Mouse (Mus musculus) kidney, postnatal 0 days (tissue): ENCODE data around the gene Arhgap31. TPM values are rescaled to one million over a fixed set of nuclear protein-coding genes. Genes with fewer than 3 reads are reported as not detected.

Source experiments
- ATAC-seq: fragments of 200-750 bp; cut with Nextera tagmentation; replicated peaks from 2 replicates; pipeline ENCODE4 v1.8.0; 2017; ENCODE audit warnings: low read depth, moderate number of reproducible peaks, moderate TSS enrichment, moderate library complexity; ENCODE audit not compliant: low FRiP score
- DNase-seq: peaks from one replicate; pipeline ENCODE4 v3.0.0-alpha.2; 2016; ENCODE audit warnings: low spot score
- H3K27ac ChIP-seq: fragments of 300-500 bp; sonication (generic); 2 replicates; pipeline ENCODE4 v1.5.1; 2014; ENCODE audit warnings: mild to moderate bottlenecking
- H3K27me3 ChIP-seq: fragments of 300-500 bp; sonication (generic); 2 replicates; pipeline ENCODE4 v1.6.1; 2014; ENCODE audit warnings: low read length, mixed read lengths; ENCODE audit not compliant: insufficient read depth
- H3K36me3 ChIP-seq: fragments of 300-500 bp; sonication (generic); 2 replicates; pipeline ENCODE4 v1.6.1; 2014; ENCODE audit warnings: low read length, mixed read lengths; ENCODE audit not compliant: insufficient read depth
- H3K4me1 ChIP-seq: fragments of 300-500 bp; sonication (generic); replicated peaks from 2 replicates; pipeline ENCODE4 v1.6.1; 2014; ENCODE audit warnings: antibody characterized with exemption, low read length, mixed read lengths; ENCODE audit not compliant: insufficient read depth
- H3K4me2 ChIP-seq: fragments of 300-500 bp; sonication (generic); 2 replicates; pipeline ENCODE4 v1.6.1; 2014; ENCODE audit warnings: mild to moderate bottlenecking, low read length, moderate library complexity, mixed read lengths
- H3K4me3 ChIP-seq: fragments of 300-500 bp; sonication (generic); replicated peaks from 2 replicates; pipeline ENCODE4 v1.5.1; 2014; ENCODE audit warnings: low read depth, low read length
- H3K9ac ChIP-seq: fragments of 300-500 bp; sonication (generic); 2 replicates; pipeline ENCODE4 v1.6.1; 2014; ENCODE audit warnings: low read depth, low read length
- H3K9me3 ChIP-seq: fragments of 300-500 bp; sonication (generic); replicated peaks from 2 replicates; pipeline ENCODE4 v1.6.1; 2016; ENCODE audit warnings: low read length, inconsistent platforms, mixed read lengths
- CTCF ChIP-seq: IDR thresholded peaks from 2 replicates; pipeline ENCODE4 v1.5.1; 2016; ENCODE audit warnings: antibody characterized with exemption, low read depth, mild to moderate bottlenecking, moderate library complexity
- WGBS: fragments of 180-500 bp; shearing (Covaris S2); extraction: QIAGEN DNeasy Blood & Tissue Kit; methylation state at CpG from one replicate; pipeline ENCODE4 v1.1.7; 2014; 5-methylcytosine and 5-hydroxymethylcytosine counted together
- polyA plus RNA-seq: library from polyadenylated mRNA; unstranded; fragments of >200 nt; fragmentation: Nextera tagmentation; extraction: Ambion mirVana; gene quantifications from 2 replicates; pipeline ENCODE4 v1.2.1, GENCODE M21; 2015

Gene Arhgap31
- polyA plus RNA-seq, 1 experiment from 2014 or later: 5.4 TPM

DNA sequence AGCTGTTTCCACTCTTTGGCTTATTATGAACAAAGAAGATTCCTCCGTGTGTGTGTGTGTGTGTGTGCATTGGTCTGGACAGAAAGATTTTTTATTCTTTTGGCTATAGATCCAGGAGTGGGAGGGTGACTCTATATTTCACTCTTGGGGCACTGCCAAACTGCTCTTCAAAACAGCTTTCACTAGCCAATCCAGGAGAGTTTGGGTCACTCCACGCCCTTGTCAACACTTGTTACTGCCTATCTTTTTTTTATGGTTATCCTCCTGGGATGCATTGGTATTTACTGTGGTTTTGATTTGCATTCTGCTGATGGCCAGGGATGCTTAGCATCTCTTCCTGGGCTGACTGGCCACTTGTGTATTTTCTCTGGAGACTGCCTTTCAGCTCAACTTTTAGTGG lies 68.6 kb downstream of the Arhgap31 start:
- 60% methylated on average over 2 of the region's 2 CpGs for WGBS
- Histone ChIP-seq H3K9ac (no peak overlapping the region), H3K9me3 (no peaks in the 10 kb centered on the region), H3K4me1 (peaks cover 4% of the 10 kb centered on the region; the same call in 1 of the 2 replicates), H3K4me3 (no peak overlapping the region), H3K4me2 (no peak overlapping the region), H3K36me3 (no peaks in the 10 kb centered on the region), H3K27me3 (no peaks in the 10 kb centered on the region), H3K27ac (no peak overlapping the region)
- TF ChIP-seq CTCF: no peak
- no peak for DNase-seq
- ATAC-seq: no peak

DNA sequence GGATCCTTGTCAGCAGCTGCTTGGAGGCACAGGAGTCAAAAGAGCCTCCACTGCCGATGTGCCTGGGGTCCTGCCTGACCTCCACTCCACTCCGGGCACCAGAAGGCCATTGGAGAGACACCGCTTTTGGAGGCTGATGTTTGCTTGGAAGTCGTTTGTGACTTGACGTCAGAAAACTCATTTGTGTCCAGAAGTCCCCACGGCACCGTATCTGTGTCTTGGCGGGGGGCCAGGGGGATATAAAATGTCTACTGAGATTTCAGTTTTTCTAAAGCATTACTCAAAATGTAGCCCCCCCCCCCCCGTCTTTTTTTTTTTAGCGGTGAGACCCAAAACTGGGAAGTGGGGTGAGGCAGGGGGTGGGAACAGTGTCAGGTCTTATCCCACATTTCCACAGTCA lies 76.0 kb downstream of the Arhgap31 start:
- whole genome bisulfite sequencing: 52% methylated on average over 10 of the region's 10 CpGs
- Histone ChIP-seq H3K36me3 (no peaks in the 10 kb centered on the region), H3K9me3 (no peaks in the 10 kb centered on the region), H3K9ac (no peak overlapping the region), H3K27ac (no peak overlapping the region), H3K27me3 (no peaks in the 10 kb centered on the region), H3K4me1 (no peaks in the 10 kb centered on the region), H3K4me3 (no peak overlapping the region), H3K4me2 (no peak overlapping the region)
- DNase-seq (no peak), ATAC-seq (no peak)
- TF ChIP-seq CTCF: no peak

DNA sequence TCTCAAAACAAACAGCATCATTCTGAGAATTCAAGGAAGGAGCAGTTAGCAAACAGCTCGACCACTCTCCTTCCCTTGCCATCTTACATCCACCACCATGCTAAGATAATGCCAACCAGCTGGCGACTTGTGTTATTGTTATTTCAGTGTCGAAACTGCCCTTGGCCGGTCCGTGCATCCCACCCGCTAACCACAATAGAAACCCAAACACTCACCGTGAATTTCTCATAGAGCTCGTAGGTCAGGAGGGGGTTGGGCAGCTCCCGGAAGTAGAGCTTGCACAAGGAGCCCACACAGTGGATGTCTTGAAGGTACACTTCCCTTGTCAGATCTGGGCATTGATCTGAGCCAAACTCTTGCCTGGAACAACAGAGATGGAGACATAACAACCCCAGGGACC lies 76.4 kb downstream of the Arhgap31 start:
- Histone ChIP-seq H3K27me3 (no peaks in the 10 kb centered on the region), H3K9ac (no peak overlapping the region), H3K36me3 (no peaks in the 10 kb centered on the region), H3K9me3 (no peaks in the 10 kb centered on the region), H3K4me1 (no peaks in the 10 kb centered on the region), H3K4me3 (no peak overlapping the region), H3K4me2 (no peak overlapping the region), H3K27ac (no peak overlapping the region)
- 55% methylated on average over 9 of the region's 9 CpGs for WGBS
- ATAC-seq: no peak
- TF ChIP-seq CTCF: no peak
- DNase-seq: no peak

DNA sequence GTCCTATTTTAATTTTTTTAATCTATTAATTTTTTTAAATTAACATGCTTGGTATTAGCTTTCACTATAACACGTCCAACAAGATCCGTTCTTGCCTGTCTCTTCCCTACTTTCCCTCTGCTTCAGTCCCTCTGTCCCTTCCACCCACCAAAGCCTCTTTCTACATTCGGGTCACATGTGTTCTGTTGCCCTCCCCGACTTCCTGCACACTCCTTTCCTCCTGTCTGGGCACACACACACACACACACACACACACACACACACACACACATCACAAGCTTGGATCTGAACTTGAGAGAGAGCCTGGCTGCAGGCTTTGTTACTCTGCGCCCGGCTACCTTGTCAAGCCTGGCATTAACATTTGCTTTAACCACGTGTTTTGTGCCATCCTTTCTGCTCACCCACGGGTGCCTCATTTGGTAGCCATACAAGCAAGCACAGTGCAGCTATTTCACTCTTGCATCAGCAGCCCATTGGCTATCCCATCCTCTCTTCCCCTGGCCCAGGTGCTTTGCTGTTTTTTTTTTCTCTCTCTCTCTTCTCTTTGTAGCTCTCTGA lies 77.2 kb downstream of the Arhgap31 start:
- no peaks in the 10 kb centered on the region for H3K27me3 ChIP-seq
- DNase-seq (no peak), ATAC-seq (no peak)
- no peak overlapping the region for H3K27ac ChIP-seq
- 79% methylated on average over 8 of the region's 8 CpGs for WGBS
- no peak for TF ChIP-seq CTCF
- no peak overlapping the region for H3K4me2 ChIP-seq
- H3K4me3 ChIP-seq: no peak overlapping the region
- no peak overlapping the region for H3K9ac ChIP-seq
- no peaks in the 10 kb centered on the region for H3K4me1 ChIP-seq
- no peaks in the 10 kb centered on the region for H3K36me3 ChIP-seq
- H3K9me3 ChIP-seq: no peaks in the 10 kb centered on the region

DNA sequence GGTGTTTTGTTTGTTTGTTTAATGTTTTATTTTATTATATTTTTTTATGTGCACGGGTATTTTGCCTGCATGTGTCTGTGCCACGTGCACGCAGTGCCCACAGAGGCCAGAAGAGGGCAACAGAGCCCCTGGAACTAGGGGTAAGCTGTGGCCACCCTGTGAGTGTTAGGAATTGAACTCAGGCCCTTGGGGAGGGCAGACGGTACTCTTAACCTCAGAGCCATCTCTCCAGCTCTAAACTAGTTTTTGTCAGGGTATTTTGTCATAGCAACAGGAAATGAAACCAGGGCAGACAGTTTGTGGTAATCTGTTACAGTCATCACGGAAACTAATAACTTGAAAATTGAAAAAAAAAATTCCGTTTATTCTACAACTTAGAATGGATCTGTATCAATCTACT lies 80.9 kb downstream of the Arhgap31 start:
- ATAC-seq (no peak), DNase-seq (peak; percentile 32)
- no peak overlapping the region for H3K27ac ChIP-seq
- H3K4me1 ChIP-seq: no peaks in the 10 kb centered on the region
- no peak overlapping the region for H3K9ac ChIP-seq
- no peak overlapping the region for H3K4me2 ChIP-seq
- peak; percentile 74 for TF ChIP-seq CTCF
- no peaks in the 10 kb centered on the region for H3K9me3 ChIP-seq
- H3K27me3 ChIP-seq: no peaks in the 10 kb centered on the region
- no peak overlapping the region for H3K4me3 ChIP-seq
- 71% methylated on average over 6 of the region's 6 CpGs for WGBS
- no peaks in the 10 kb centered on the region for H3K36me3 ChIP-seq

DNA sequence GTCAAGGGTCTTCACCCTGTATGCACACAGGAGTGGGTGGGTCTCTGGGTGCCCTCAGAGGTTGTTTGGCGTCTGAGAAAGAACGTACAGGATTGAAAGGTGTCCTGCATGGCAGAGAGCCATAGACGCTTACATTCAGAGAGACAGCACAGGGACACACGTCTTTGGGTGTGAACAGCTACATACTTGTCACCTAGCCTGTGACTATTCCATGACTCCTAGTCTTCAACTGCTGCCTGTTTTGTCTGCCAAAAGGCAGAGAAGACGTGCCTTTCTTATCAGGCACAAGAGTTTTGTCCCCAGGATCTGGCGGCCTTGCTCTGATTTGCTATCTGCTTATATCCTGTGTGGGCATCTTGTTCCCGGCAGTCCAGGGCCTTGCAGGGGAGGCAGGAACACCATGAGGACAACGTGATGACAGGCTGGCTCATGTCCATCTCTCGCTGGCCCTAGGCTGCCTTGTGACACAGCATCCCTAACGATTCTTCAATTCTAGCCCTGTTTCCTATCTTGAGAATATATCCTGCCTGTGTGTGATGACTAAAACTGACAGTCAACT lies 87.2 kb downstream of the Arhgap31 start:
- DNase-seq: no peak
- Histone ChIP-seq H3K4me1 (no peaks in the 10 kb centered on the region), H3K4me3 (no peak overlapping the region), H3K9me3 (no peaks in the 10 kb centered on the region), H3K9ac (no peak overlapping the region), H3K27me3 (no peaks in the 10 kb centered on the region), H3K4me2 (no peak overlapping the region), H3K27ac (no peak overlapping the region), H3K36me3 (no peaks in the 10 kb centered on the region)
- TF ChIP-seq CTCF: no peak
- ATAC-seq: no peak
- WGBS: 72% methylated on average over 10 of the region's 10 CpGs

DNA sequence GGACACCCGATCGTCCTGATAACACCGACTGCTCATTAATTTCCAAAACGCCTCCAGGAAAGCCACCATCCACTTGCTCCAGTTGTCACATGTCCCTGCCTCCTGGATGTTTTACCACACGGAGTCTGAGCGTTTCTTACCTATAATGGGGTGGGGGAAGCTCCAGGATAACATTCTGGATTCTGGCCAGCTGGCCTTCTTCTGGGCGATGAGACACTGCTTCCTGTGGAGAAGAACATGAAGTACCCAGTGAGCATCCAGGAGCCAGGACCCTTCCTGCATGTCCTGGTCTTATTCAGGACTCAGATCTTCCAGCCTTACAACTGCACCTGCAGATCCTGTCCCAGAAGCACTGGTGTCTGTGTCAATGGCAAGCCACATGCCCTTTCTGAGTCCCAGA lies 87.7 kb downstream of the Arhgap31 start:
- Histone ChIP-seq H3K4me2 (no peak overlapping the region), H3K9ac (no peak overlapping the region), H3K4me1 (no peaks in the 10 kb centered on the region), H3K4me3 (no peak overlapping the region), H3K9me3 (no peaks in the 10 kb centered on the region), H3K27ac (no peak overlapping the region), H3K36me3 (no peaks in the 10 kb centered on the region), H3K27me3 (no peaks in the 10 kb centered on the region)
- DNase-seq (no peak), ATAC-seq (no peak)
- TF ChIP-seq CTCF: no peak
- WGBS: 72% methylated on average over 7 of the region's 7 CpGs
